Comparison of ENCODE assay signal across 9 mouse cellular contexts in the genomic region with DNA sequence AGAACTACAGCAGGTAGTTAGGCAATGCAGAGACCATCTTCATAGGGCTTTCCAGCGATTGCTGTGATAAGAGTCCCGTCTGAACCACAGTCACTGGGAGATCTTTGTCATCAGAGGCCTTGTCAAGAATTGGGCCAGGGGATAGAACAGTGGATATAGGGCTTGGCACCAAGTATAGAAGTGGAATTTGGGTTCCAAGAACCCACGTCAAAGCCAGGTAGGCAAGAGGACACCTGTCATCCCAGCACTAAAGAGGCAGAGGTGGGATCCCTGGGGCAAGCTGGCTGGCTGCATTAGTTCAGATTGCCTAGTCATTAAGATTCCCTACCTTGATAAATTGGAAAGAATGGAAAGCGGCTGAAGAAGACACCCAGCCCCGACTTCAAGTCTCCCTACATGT. TPM values are rescaled to one million over a fixed set of nuclear protein-coding genes. Genes with fewer than 3 reads are reported as not detected.
A peak's percentile ranks its signal among the peaks of the same experiment; 100 is the strongest.
DNase-seq lines count a peak whose midpoint lies in the region; ATAC-seq lines count a peak whose summit lies in the region.
"Had no signal": no experiment of that assay in that cellular context is flagged by ENCODE, and none has a peak within 500 bp of the region (broad histone marks: within the 10 kb centered on the region; RNA-seq: fewer than 3 reads in every experiment).

No protein-coding gene starts in this region.

- 91% methylated on average over 5 of the region's 5 CpGs for WGBS in heart, embryonic 10.5 days
- WGBS in hindbrain, embryonic 16.5 days: 94% methylated on average over 5 of the region's 5 CpGs
- WGBS in midbrain, embryonic 15.5 days: 94% methylated on average over 5 of the region's 5 CpGs

- H3K27me3 ChIP-seq in heart, embryonic 10.5 days (ENCODE audit: insufficient read depth, poor library complexity, severe bottlenecking): no peaks in the 10 kb centered on the region
- no peaks in the 10 kb centered on the region for H3K27me3 ChIP-seq in hindbrain, embryonic 16.5 days (replicated peaks; ENCODE audit: control insufficient read depth, insufficient read depth, low read length)
- no peaks in the 10 kb centered on the region for H3K27me3 ChIP-seq in midbrain, embryonic 15.5 days (replicated peaks)

- H3K4me1 ChIP-seq in heart, embryonic 10.5 days: peaks cover 15% of the 10 kb centered on the region
- H3K4me1 ChIP-seq in brown adipose tissue, adult 24 weeks (ENCODE audit: control insufficient read depth, insufficient read depth, insufficient read length, low read length): peaks cover 2% of the 10 kb centered on the region; the same call in 1 of the 2 replicates
- H3K4me1 ChIP-seq in hindbrain, embryonic 16.5 days (ENCODE audit: control insufficient read depth, insufficient read depth, low read depth, low read length): peaks cover 8% of the 10 kb centered on the region
- H3K4me1 ChIP-seq in midbrain, embryonic 15.5 days: peaks cover 24% of the 10 kb centered on the region

- 0 out of 2 replicates have a peak overlapping the region, but pooled peaks have one; percentile 95 for H3K27ac ChIP-seq in heart, embryonic 10.5 days
- H3K27ac ChIP-seq in brown adipose tissue, adult 24 weeks (replicated peaks; ENCODE audit: low read depth, low read length): no peak overlapping the region; the same call in 1 of the 2 replicates
- no peak overlapping the region for H3K27ac ChIP-seq in hindbrain, embryonic 16.5 days (ENCODE audit: low read depth, low read length)
- H3K27ac ChIP-seq in midbrain, embryonic 15.5 days: no peak overlapping the region

- H3K4me3 ChIP-seq in heart, embryonic 10.5 days: no peak overlapping the region
- H3K4me3 ChIP-seq in brown adipose tissue, adult 24 weeks (ENCODE audit: insufficient read depth, low read depth, low read length): 0 out of 2 replicates have a peak overlapping the region, but pooled peaks have one; percentile 9
- H3K4me3 ChIP-seq in hindbrain, embryonic 16.5 days (ENCODE audit: low read length): no peak overlapping the region
- H3K4me3 ChIP-seq in midbrain, embryonic 15.5 days: no peak overlapping the region

- no peaks in the 10 kb centered on the region for H3K9me3 ChIP-seq in heart, embryonic 10.5 days
- H3K9me3 ChIP-seq in hindbrain, embryonic 16.5 days (ENCODE audit: control insufficient read depth, low read length): no peaks in the 10 kb centered on the region
- no peaks in the 10 kb centered on the region for H3K9me3 ChIP-seq in midbrain, embryonic 15.5 days

- no peak for DNase-seq in heart, embryonic 10.5 days (ENCODE audit: low spot score)
- no peak for DNase-seq in heart, adult 18-20 months
- no peak for DNase-seq in urinary bladder, adult 18-20 months (ENCODE audit: low spot score in 2 of 2)
- no peak for DNase-seq in adipocyte (ENCODE audit: low spot score)
- no peak for DNase-seq in kidney, postnatal 4 days
- DNase-seq: kidney, adult 9 months had no signal

- ATAC-seq in hindbrain, embryonic 16.5 days: no peak
- no peak for ATAC-seq in midbrain, embryonic 15.5 days (replicated peaks)

- H3K36me3 ChIP-seq in heart, embryonic 10.5 days: peaks cover 23% of the 10 kb centered on the region
- H3K36me3 ChIP-seq in hindbrain, embryonic 16.5 days (ENCODE audit: control insufficient read depth, insufficient read depth, low read length): peaks cover 2% of the 10 kb centered on the region; the same call in 1 of the 2 replicates
- peaks cover 5% of the 10 kb centered on the region; the same call in 1 of the 2 replicates for H3K36me3 ChIP-seq in midbrain, embryonic 15.5 days (replicated peaks)

- H3K9ac ChIP-seq in hindbrain, embryonic 16.5 days (ENCODE audit: low read depth, low read length): 0 out of 2 replicates have a peak overlapping the region, but pooled peaks have one; percentile 22
- no peak overlapping the region for H3K9ac ChIP-seq in midbrain, embryonic 15.5 days

- no peak overlapping the region for H3K4me2 ChIP-seq in hindbrain, embryonic 16.5 days (ENCODE audit: low read length)
- H3K4me2 ChIP-seq in midbrain, embryonic 15.5 days: peak overlapping the region; percentile 82

RNA-seq across cellular contexts. Expression of gene Elp6, which starts 1.4 kb away (rescaled TPM):
- polyA plus RNA-seq in heart, embryonic 10.5 days (2016; fragmentation: Nextera tagmentation; extraction: Ambion mirVana): 22.1 and 32.3 TPM in 2 replicates
- 1 to 10 TPM; 1.8 to 2.7 TPM for total RNA-seq in heart, adult 18-20 months (2021)
- polyA plus RNA-seq in brown adipose tissue, adult 24 weeks (2012; ENCODE audit: insufficient read depth, insufficient read length, missing spikeins): 4.9 and 6.4 TPM in 2 replicates
- 39.0 and 40.2 TPM in 2 replicates for polyA plus RNA-seq in hindbrain, embryonic 16.5 days (2015; fragmentation: Nextera tagmentation; extraction: Ambion mirVana)
- polyA plus RNA-seq in midbrain, embryonic 15.5 days (2015; fragmentation: Nextera tagmentation; extraction: Ambion mirVana): 44.8 and 48.4 TPM in 2 replicates

RNA-seq across cellular contexts. Expression of gene Scap, which starts 26.7 kb away (rescaled TPM):
- polyA plus RNA-seq in heart, embryonic 10.5 days (2016; fragmentation: Nextera tagmentation; extraction: Ambion mirVana): 27.9 and 30.7 TPM in 2 replicates
- 10 to 100 TPM; 23.8 to 31.3 TPM for total RNA-seq in heart, adult 18-20 months (2021)
- 14.6 and 18.7 TPM in 2 replicates for polyA plus RNA-seq in brown adipose tissue, adult 24 weeks (2012; ENCODE audit: insufficient read depth, insufficient read length, missing spikeins)
- 57.8 and 59.0 TPM in 2 replicates for polyA plus RNA-seq in hindbrain, embryonic 16.5 days (2015; fragmentation: Nextera tagmentation; extraction: Ambion mirVana)
- 64.9 and 65.2 TPM in 2 replicates for polyA plus RNA-seq in midbrain, embryonic 15.5 days (2015; fragmentation: Nextera tagmentation; extraction: Ambion mirVana)
